Mouse (Mus musculus): ENCODE measurements around the gene Man2c1. TPM values are rescaled to one million over a fixed set of nuclear protein-coding genes. Genes with fewer than 3 reads are reported as not detected.

Man2c1 gene
- 100 to 1,000 TPM; 140 to 148 TPM for total RNA-seq (2021)

- intact Hi-C loops (cut with DNase I): loop anchor here (5.0 kb wide), 2 partner anchors 54 to 184 kb away; no protein-coding TSS in a partner anchor
- DNase-seq (ENCODE audit: extremely low spot score in 1 of 2, low spot score in 2 of 2): peak; percentile 90 to 96
These were observed at the start of gene Man2c1 for GRCm38 (mm10) chr9:57130577-57131433. TSS of gene Man2c1 (plus strand) at chr9:57130690.

- intact Hi-C loops (cut with DNase I): no loop called here
- no peak for DNase-seq (ENCODE audit: extremely low spot score in 1 of 2, low spot score in 2 of 2)
These were observed 48.3 kb upstream of the Man2c1 start for GRCm38 (mm10) chr9:57082236-57082635.

GRCm38 (mm10) chr9:57117261-57117755 is 13.2 kb upstream of the Man2c1 start:
- no peak for DNase-seq (ENCODE audit: extremely low spot score in 1 of 2, low spot score in 2 of 2)
- intact Hi-C loops (cut with DNase I): no loop called here

GRCm38 (mm10) chr9:57129641-57130040 is 849 bp upstream of the Man2c1 start:
- no peak for DNase-seq (ENCODE audit: extremely low spot score in 1 of 2, low spot score in 2 of 2)
- intact Hi-C loops (cut with DNase I): loop anchor here (5.0 kb wide), 2 partner anchors 52 to 182 kb away; no protein-coding TSS in a partner anchor

- no peak for DNase-seq (ENCODE audit: extremely low spot score in 1 of 2, low spot score in 2 of 2)
These were observed 6.8 kb downstream of the Man2c1 start for GRCm38 (mm10) chr9:57137246-57137645.

GRCm38 (mm10) chr9:57137777-57138176 is 7.3 kb downstream of the Man2c1 start:
- no peak for DNase-seq (ENCODE audit: extremely low spot score in 1 of 2, low spot score in 2 of 2)
- intact Hi-C loops (cut with DNase I): no loop called here

More at GRCm38 (mm10) chr9:57137246-57137645, 6.8 kb downstream of the Man2c1 start:
- intact Hi-C loops (cut with DNase I): no loop called here

- intact Hi-C loops (cut with DNase I): no loop called here
- no peak for DNase-seq (ENCODE audit: extremely low spot score in 1 of 2, low spot score in 2 of 2)
These were observed 8.0 kb downstream of the Man2c1 start for GRCm38 (mm10) chr9:57138507-57138906.

- DNase-seq (ENCODE audit: extremely low spot score in 1 of 2, low spot score in 2 of 2): no peak
- intact Hi-C loops (cut with DNase I): no loop called here
These were observed 8.6 kb downstream of the Man2c1 start for GRCm38 (mm10) chr9:57139110-57139509.

GRCm38 (mm10) chr9:57139571-57139970 is 9.1 kb downstream of the Man2c1 start:
- DNase-seq (ENCODE audit: extremely low spot score in 1 of 2, low spot score in 2 of 2): no peak
- intact Hi-C loops (cut with DNase I): no loop called here

- DNase-seq (ENCODE audit: extremely low spot score in 1 of 2, low spot score in 2 of 2): no peak
- intact Hi-C loops (cut with DNase I): no loop called here
These were observed 11.2 kb downstream of the Man2c1 start for GRCm38 (mm10) chr9:57141417-57142353.

- intact Hi-C loops (cut with DNase I): no loop called here
- no peak for DNase-seq (ENCODE audit: extremely low spot score in 1 of 2, low spot score in 2 of 2)
These were observed 12.7 kb downstream of the Man2c1 start for GRCm38 (mm10) chr9:57143212-57143611.

GRCm38 (mm10) chr9:57144830-57145229 is 14.3 kb downstream of the Man2c1 start:
- DNase-seq (ENCODE audit: extremely low spot score in 1 of 2, low spot score in 2 of 2): no peak
- intact Hi-C loops (cut with DNase I): no loop called here

GRCm38 (mm10) chr9:57146451-57147066 is 16.1 kb downstream of the Man2c1 start:
- intact Hi-C loops (cut with DNase I): no loop called here
- no peak for DNase-seq (ENCODE audit: extremely low spot score in 1 of 2, low spot score in 2 of 2)

GRCm38 (mm10) chr9:57147205-57148143 is 17.0 kb downstream of the Man2c1 start:
- intact Hi-C loops (cut with DNase I): no loop called here

GRCm38 (mm10) chr9:57148144-57148878 is 17.8 kb downstream of the Man2c1 start, which contains the start of gene Neil1:
TSS of gene Neil1 (minus strand) at chr9:57148305.
- DNase-seq (ENCODE audit: extremely low spot score in 1 of 2, low spot score in 2 of 2): peak; percentile 88 to 93
- intact Hi-C loops (cut with DNase I): no loop called here

More at GRCm38 (mm10) chr9:57147205-57148143, 17.0 kb downstream of the Man2c1 start:
- peak in 1 of 2 experiments; percentile 28 for DNase-seq (ENCODE audit: extremely low spot score in 1 of 2, low spot score in 2 of 2)

- DNase-seq (ENCODE audit: extremely low spot score in 1 of 2, low spot score in 2 of 2): no peak
- intact Hi-C loops (cut with DNase I): no loop called here
These were observed 18.5 kb downstream of the Man2c1 start for GRCm38 (mm10) chr9:57149021-57149420.

GRCm38 (mm10) chr9:57150192-57150591 is 19.7 kb downstream of the Man2c1 start:
- DNase-seq (ENCODE audit: extremely low spot score in 1 of 2, low spot score in 2 of 2): no peak
- intact Hi-C loops (cut with DNase I): no loop called here
